Mouse (Mus musculus) cerebellum, adult 8-10 months (tissue): ENCODE data around the gene Srbd1.

Experiments used
- DNase-seq: peaks from one replicate; pipeline ENCODE4 v3.0.0; 2022

Gene Srbd1

DNA sequence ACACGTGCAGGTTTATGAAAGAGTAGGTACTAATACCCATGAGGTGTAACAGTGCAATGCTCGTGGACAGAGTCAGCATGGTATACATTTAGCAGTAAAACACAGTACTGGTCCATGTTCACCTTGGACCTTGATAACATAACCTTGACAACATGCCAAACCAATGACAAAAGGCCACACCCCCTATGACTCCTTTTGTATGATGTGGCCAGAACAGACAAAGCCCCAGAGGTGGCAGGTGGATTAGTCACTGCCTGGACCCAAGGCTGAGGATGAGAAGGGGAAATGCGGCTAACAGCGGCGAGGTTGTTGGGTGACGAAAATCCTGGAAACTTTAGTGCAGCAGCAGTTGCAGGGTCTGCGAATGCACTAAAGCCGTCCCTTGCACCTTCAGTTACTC is 170.4 kb downstream of the Srbd1 start:
- DNase-seq, result no peak

DNA sequence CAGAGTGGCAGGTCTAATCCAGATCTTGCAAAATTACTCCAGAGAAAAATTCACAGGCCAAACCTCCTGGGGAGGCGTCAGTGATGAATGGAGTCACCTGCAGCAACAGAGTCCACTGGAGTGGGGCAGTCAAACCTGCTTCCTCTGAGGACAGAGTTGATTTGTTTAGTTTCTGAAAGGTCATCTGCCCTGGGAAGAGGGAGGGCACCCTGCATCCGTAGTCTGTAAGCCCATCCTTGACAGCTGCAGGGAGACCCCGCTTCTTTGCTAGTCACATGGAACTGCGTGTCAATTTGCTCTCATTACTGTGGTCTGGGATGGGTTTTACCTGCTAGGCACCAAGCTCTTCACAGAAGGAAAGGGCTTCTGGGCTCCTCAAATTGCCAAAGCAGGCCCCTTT is 173.9 kb downstream of the Srbd1 start:
- no peak for DNase-seq

DNA sequence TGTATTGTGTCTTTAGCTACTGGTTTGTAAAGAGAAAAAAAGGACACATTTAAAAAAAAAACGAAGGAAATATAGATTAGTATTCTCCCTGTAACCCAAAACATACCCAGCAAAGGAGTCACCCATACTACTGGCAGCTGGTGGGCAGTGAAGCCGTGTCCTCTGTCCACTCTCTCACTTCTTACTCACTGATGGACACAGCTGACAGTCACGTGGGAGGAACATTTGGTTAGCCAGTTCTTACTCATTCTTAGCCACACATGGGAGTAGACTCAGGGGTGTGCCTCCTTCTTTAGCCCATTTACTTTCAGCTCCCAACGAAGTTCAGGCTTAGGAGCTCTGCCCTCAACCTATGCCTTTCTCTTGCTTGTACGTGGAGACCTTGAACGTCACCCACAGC is 183.3 kb downstream of the Srbd1 start:
- DNase-seq, result no peak

DNA sequence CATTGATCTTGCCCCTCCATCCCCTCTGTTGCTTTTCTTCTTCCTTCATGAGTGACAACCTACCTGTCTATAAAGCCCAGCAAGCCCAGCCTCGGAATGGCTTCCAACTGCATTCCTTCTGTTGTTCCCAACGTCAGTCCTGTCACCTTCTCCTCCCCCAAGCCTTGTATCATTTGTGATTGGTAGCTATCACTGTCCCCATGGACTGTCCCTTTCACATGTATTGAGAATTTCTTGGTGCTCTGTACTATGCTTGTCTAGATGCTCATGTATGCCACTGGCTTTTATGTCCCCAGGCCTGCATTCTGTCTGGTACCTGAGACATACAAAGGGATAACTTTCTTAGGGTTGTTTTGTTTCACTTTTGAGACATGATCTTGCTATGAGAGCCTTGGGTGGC is 193.2 kb downstream of the Srbd1 start:
- DNase-seq, result no peak

DNA sequence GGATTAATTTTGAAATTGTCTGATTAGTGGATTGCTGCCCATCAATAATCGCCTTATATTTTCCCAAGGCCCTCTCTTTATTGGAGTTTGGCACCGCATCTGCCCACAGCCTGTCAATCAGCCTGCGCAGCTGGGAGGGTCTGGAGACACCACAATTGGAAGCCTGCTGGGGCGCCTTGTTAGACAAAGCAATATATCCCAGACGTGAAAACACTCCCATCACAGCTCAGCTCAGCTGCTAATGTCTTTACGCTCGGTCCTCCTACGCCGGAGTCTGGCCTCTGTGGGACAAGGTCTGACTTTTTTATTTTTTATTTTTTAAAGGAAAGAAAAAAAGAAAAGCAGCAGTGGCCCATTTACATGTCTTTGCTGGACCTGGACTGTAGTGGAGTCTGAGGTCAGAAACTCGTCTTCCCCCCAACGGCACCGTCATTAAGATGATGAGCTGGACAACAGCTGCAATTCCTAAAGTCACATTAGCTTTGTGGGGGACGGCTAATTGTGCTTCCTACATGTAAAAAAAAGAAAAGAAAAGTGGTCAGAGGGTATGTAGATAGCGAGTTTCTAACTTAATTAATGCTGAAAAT is 195.0 kb downstream of the Srbd1 start:
- DNase-seq, result no peak

DNA sequence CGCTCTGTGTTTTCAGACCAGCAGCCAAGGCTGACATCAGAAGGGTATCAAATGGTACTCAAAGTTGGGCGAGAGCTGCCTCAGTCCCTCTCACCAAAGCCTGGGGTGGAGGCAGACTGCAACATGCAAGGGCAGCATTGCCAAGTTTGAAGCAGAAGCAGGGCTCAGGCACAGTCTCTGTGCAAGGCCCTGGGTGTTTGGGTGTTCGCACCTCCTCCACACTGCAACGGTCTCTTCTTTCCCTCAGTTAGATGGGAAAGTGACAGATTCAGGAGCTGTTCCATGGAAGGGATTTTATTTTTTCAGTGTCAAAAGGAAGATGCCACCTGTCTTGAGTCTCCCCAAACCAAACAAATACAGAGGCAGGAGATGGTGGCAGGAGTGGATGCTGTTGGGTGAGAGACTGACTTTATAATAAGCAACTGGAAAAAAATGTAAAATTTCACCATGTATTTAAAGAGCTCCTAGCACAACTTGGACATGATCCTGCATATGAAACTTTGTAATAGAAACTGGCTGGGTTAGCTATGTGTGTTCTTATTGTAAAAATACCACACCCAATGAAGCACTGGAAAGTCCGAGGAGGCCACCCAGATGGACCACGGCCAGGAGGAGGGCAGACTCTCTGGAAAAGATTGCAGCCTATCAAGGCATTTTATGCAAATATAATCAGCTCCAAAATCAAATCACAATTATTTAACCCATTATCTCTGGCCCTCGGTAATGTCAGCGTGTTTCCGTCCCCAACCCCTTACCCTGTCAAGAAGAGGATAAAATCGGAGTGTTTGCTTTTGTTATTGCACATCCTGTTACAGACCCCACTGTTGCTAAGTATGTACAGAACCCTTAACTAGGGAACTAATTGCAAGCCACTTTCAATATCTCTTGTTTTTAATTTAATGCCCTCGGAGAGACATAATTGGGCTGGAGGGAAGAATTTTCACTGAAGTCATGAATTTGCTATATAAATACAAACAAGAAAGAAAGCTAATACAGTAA is 195.8 kb downstream of the Srbd1 start:
- no peak for DNase-seq

DNA sequence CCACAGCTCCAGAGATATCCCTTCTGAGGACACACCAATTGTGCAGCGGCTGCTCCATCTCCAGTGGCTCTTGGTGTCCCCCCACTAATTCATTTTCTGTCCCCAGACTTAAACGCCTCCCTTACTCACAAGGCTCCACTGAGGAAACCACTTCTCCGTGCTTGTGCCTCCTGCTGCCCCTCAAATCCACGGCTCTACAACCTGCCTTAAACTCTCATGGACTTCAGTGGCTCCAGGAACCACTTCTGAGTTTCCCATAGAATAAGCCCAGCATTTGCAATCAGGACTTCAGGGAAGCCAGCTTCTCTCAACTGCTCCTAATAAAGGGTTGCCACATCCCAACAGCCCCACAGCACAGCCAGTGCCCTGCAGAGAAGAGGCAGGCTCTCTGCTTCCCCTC is 200.2 kb downstream of the Srbd1 start:
- no peak for DNase-seq

DNA sequence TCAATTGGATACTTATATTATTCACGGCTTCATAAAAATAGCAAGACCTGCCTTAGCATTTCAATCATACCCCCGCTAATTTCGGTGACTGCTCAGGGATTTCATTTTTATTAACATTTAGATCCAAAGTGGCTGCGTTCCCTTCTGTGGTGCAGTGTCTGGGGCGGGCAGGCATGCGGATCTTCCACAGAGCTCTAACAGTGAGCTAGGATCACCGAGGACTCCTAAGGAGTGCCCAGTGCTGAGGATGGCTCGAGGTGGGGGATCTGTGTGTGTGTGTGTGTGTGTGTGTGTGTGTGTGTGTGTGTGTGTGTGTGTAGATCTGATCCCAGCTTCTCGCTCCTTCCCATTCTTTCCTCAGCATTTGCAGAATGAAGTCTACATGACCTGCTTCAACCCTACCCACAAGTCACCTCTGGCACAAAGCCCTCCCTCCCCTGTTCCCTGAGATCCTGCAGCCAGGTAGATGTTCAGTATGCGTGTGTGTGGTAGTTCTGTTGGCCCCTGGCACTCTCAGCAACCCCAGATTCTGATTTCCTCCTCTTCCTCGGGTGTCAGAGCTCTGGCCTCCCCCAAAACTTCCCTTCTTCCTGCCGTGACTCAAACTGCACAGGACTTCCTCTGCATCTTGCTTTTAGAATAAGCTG is 200.9 kb downstream of the Srbd1 start:
- DNase-seq, result no peak

DNA sequence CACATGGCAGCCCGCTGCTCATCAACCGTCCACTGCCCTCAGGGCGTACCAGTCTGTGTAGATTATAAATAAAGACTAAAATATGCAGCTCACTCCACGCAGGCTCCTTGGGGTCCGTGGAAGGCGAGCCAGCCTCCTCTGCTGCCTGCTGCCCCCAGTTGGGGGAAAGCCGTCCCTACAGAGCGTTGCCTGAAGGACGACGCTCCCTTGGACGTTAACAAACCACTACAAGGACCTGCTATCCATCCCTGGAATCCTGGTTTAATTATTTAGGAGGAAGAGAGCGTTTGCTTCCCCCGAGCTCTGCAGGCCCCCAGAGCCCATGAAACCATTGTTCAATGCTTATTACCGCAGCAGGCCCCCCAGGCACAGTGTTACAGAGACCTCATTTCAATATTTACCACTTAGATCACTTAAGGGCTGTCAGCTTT is 201.4 kb downstream of the Srbd1 start:
- DNase-seq, result no peak

DNA sequence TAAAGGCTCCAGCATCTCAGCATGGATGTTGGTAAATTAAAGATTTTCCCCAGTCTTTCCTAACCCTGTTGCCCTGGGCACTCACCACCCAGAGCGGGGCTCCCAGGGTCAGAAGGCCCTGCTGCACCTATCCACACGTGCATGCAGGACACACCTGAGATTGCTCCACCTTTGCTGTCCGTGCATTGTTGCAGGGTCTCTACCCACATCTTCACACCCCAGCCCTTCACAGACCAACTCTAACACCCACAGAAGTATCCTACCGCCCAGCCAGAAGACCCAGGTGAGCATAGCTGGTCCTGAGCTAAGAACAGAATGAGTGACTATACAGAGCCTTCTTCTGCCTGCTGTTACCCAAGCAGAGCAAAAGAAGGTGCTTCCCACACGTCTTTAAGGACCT is 201.9 kb downstream of the Srbd1 start:
- no peak for DNase-seq

DNA sequence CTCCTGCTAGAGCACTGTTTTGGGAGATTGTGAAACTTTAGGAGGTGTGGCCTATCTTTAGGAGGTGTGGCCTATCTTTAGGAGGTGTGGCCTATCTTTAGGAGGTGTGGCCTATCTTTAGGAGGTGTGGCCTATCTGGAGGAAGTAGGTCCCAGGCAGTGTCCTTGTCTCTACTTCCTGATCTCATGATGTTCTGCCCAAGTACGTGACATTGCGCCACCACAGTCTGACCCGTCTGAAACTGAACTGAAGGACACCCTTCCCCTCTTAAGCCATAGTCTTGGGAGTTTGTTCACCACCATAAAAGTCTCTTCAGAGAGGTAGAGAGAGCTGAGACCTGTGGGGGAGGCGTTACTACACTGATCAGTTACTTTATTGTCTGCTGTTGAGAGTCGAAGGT is 202.9 kb downstream of the Srbd1 start:
- DNase-seq, result no peak

DNA sequence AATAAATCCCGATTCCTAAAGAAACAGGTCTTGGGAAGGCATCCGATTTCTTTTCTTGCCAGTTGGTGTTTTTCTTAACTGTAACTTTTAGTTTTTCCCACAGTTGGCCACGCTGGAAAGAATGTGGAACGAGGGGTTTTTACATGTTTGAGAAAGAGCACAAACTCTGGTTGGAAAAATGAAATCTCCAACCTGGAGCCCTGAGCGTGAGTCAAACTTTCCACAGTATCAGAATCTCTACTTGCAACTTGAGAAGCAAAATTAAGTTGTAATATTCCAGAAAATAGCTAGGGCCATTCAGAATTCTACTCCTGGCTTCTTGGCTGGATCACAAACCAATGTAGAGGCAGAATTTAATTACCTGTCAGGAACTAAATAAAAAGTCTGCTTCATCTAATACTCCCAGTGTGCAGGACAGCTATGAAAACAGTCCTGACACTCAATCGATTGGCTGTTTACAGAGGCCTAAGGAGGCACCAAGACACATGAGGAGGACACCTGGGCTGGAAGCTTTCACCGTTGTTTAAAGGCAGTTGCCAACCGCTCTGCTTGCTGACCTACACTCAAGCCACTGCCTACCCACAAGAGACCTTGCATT is 203.7 kb downstream of the Srbd1 start:
- no peak for DNase-seq

DNA sequence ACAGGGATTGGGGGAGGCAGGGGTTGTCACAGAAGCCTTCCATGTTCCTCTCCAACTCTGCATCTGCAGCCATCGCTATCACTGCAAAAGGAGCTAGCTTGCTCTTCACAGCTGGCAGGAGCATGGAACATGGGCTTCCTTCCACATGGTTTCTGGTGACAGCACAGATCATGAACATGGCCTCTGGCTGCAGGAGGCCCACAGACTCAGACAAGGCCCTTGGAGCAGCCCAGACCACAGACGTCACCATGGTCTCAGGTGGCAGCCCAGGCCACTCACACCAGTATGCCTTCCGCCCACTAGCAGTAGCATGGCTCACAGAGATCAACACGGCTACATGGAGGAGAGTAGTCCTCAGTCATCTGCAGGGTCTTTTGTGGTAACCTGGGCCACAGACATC is 207.8 kb downstream of the Srbd1 start:
- DNase-seq, result no peak

DNA sequence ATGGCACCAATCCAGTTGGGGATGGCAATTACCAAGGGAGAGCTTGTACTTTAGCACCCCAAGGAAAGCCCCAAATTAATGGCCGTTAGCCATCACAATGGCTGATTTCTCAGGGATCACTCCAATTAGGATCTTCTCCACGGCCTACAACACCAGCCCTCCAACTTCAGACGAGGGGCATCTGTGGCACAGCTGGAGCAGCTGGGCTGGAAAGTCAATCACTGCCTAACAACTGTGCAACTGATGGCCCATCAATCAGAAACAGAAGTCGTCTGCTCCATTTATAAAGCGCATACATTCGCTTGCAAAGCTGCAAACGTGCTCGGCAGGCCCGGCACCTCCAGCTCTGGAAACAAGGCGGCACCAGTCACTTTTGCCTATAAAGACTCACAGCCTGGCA is 209.7 kb downstream of the Srbd1 start:
- no peak for DNase-seq
